Mouse (Mus musculus) embryonic facial prominence, embryonic 14.5 days (tissue): Measurements from ENCODE around the gene Car9. TPM values are rescaled to one million over a fixed set of nuclear protein-coding genes. Genes with fewer than 3 reads are reported as not detected.

Source experiments
- ATAC-seq: fragments of 200-750 bp; cut with Nextera tagmentation; 2 replicates; pipeline ENCODE4 v1.8.0; 2017; ENCODE audit warnings: low read depth, moderate number of reproducible peaks, moderate TSS enrichment
- DNase-seq: peaks from one replicate; pipeline ENCODE4 v3.0.0-alpha.2; 2015; ENCODE audit warnings: low spot score
- H3K27ac ChIP-seq: fragments of 300-500 bp; sonication (generic); replicated peaks from 2 replicates; pipeline ENCODE4 v1.5.1; 2014; ENCODE audit warnings: low read depth, mild to moderate bottlenecking, low read length, moderate library complexity
- H3K27me3 ChIP-seq: fragments of 300-500 bp; sonication (generic); replicated peaks from 2 replicates; pipeline ENCODE4 v1.6.1; 2014; ENCODE audit warnings: low read length; ENCODE audit not compliant: control insufficient read depth, insufficient read depth
- H3K36me3 ChIP-seq: fragments of 300-500 bp; sonication (generic); 2 replicates; pipeline ENCODE4 v1.6.1; 2014; ENCODE audit warnings: low read length, mixed read lengths; ENCODE audit not compliant: control insufficient read depth, insufficient read depth
- H3K4me1 ChIP-seq: fragments of 300-500 bp; sonication (generic); 2 replicates; pipeline ENCODE4 v1.6.1; 2014; ENCODE audit warnings: antibody characterized with exemption, low read length; ENCODE audit not compliant: control insufficient read depth, insufficient read depth
- H3K4me2 ChIP-seq: fragments of 300-500 bp; sonication (generic); 2 replicates; pipeline ENCODE4 v1.6.1; 2014; ENCODE audit warnings: low read depth, mild to moderate bottlenecking, low read length, moderate library complexity, mixed read lengths
- H3K4me3 ChIP-seq: fragments of 300-500 bp; sonication (generic); 2 replicates; pipeline ENCODE4 v1.5.1; 2014; ENCODE audit warnings: low read depth, mild to moderate bottlenecking, low read length
- H3K9ac ChIP-seq: fragments of 300-500 bp; sonication (generic); 2 replicates; pipeline ENCODE4 v1.6.1; 2014; ENCODE audit warnings: low read depth, mild to moderate bottlenecking, low read length, moderate library complexity, mixed read lengths
- H3K9me3 ChIP-seq: fragments of 300-500 bp; sonication (generic); 2 replicates; pipeline ENCODE4 v1.6.1; 2016; ENCODE audit warnings: low read length; ENCODE audit not compliant: control insufficient read depth
- WGBS: fragments of 180-500 bp; shearing (Covaris S2); extraction: QIAGEN DNeasy Blood & Tissue Kit; methylation state at CpG from one replicate; pipeline ENCODE4 v1.1.7; 2014; 5-methylcytosine and 5-hydroxymethylcytosine counted together
- polyA plus RNA-seq: library from polyadenylated mRNA; unstranded; fragments of >200 nt; fragmentation: Nextera tagmentation; extraction: Ambion mirVana; gene quantifications from 2 replicates; pipeline ENCODE4 v1.2.1, GENCODE M21; 2014

Car9 gene
- polyA plus RNA-seq, 1 experiment from 2014 or later = 0.43 TPM

DNA sequence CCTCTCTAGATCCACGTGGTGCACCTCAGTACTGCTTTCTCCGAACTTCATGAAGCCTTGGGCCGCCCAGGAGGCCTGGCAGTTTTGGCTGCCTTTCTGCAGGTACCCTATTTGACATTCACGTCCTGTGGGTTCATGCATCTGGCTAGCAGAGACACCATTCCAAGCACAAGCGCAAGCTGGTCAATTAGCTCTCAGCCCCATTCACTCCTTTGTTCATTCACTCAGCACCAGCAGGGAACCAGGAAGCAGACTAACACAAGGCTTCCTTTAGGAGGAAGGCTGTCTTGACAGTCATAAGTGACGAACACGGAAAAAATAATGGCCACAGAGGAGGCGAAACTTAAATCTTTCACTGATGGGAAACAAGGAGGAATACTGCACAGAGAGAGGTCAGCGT, 2.3 kb downstream of the Car9 start:
- Histone ChIP-seq H3K4me2 (peak overlapping the region; percentile 84), H3K4me3 (peak overlapping the region; percentile 47), H3K9ac (peak overlapping the region; percentile 65), H3K36me3 (no peaks in the 10 kb centered on the region), H3K27ac (no peak overlapping the region), H3K9me3 (no peaks in the 10 kb centered on the region), H3K4me1 (peaks cover 18% of the 10 kb centered on the region), H3K27me3 (no peaks in the 10 kb centered on the region)
- DNase-seq = no peak
- WGBS = 39% methylated on average over 9 of the region's 9 CpGs
- no peak for ATAC-seq

DNA sequence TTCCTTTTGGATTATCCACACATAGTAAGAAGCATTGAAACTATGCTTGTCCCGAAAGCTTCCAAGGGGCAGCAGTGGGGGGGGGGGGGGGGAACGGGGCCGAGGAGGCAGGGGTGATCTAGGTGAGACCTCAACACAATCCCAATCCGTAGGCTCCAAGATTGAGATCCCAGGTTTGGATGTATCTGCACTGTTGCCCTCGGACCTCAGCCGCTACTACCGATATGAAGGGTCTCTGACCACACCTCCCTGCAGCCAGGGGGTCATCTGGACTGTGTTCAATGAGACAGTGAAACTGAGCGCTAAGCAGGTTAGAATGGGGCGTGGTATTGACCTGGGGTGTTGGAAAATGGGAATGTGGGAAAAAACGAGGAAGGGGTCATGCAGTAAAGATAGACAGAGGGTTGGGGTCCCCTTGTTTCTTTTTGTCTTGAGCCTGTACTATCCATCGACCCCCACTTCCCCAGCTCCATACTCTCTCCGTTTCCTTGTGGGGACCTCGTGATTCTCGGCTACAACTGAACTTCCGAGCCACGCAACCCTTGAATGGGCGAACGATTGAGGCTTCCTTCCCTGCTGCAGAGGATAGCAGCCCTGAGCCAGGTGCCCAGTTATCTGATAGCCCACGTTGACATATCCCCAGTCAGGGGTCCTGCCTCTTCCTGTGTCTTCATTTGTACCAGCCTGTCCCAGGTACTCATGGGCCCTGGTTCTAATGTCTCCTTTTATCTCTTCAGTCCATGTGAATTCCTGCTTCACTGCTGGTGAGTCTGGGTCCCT, 5.1 kb downstream of the Car9 start:
- Histone ChIP-seq H3K27me3 (no peaks in the 10 kb centered on the region), H3K27ac (no peak overlapping the region), H3K9ac (no peak overlapping the region), H3K36me3 (peaks cover 22% of the 10 kb centered on the region; the same call in 1 of the 2 replicates), H3K9me3 (no peaks in the 10 kb centered on the region), H3K4me1 (peaks cover 18% of the 10 kb centered on the region), H3K4me2 (no peak overlapping the region), H3K4me3 (no peak overlapping the region)
- no peak for DNase-seq
- WGBS = 77% methylated on average over 18 of the region's 19 CpGs
- no peak for ATAC-seq

DNA sequence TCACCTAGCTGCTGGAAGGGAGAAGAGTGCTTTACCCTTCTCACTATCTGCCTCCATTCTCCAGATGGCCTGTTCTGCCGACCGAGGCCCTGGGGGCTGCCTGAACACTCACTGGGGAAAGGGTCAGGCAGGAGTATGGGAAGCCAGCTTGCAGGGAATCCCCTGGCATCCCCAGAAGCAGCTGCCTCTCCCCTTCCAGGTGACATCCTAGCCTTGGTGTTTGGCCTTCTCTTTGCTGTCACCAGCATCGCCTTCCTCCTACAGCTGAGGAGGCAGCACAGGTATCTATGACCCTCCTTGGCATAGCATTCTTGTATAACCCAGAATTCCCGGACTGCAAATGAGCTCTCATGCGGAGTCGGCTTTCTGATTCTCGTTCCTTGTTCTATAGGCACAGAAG, 5.9 kb downstream of the Car9 start:
- no peak overlapping the region for H3K4me2 ChIP-seq
- H3K9me3 ChIP-seq = no peaks in the 10 kb centered on the region
- no peak for ATAC-seq
- H3K27me3 ChIP-seq = no peaks in the 10 kb centered on the region
- H3K4me1 ChIP-seq = peaks cover 16% of the 10 kb centered on the region
- H3K9ac ChIP-seq = no peak overlapping the region
- H3K36me3 ChIP-seq = peaks cover 28% of the 10 kb centered on the region; the same call in 1 of the 2 replicates
- no peak overlapping the region for H3K27ac ChIP-seq
- no peak for DNase-seq
- no peak overlapping the region for H3K4me3 ChIP-seq
- WGBS = 53% methylated on average over 7 of the region's 7 CpGs

DNA sequence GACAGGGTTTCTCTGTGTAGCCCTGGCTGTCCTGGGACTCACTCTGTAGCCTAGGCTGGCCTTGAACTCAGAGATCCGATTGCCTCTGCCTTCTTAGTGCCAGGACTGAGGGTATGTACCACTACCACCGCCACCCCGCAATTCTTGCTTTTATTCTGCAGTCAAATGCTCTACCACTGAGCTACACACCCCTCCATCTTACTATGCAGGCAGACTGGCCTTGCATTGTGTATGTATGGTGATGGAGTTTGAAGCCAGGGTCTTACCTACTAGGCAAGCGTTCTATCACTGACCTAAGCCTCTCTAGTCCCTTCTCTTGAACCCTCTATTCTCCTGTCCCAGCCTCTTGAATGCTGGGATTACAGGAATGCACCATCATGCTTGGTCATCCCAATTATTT, 6.5 kb downstream of the Car9 start:
- H3K27me3 ChIP-seq = no peaks in the 10 kb centered on the region
- H3K9ac ChIP-seq = no peak overlapping the region
- no peak overlapping the region for H3K4me2 ChIP-seq
- no peak overlapping the region for H3K27ac ChIP-seq
- H3K4me3 ChIP-seq = no peak overlapping the region
- no peak for DNase-seq
- ATAC-seq = no peak
- no peaks in the 10 kb centered on the region for H3K9me3 ChIP-seq
- peaks cover 28% of the 10 kb centered on the region; the same call in 1 of the 2 replicates for H3K36me3 ChIP-seq
- peaks cover 10% of the 10 kb centered on the region for H3K4me1 ChIP-seq
- 81% methylated on average over 4 of the region's 4 CpGs for WGBS

DNA sequence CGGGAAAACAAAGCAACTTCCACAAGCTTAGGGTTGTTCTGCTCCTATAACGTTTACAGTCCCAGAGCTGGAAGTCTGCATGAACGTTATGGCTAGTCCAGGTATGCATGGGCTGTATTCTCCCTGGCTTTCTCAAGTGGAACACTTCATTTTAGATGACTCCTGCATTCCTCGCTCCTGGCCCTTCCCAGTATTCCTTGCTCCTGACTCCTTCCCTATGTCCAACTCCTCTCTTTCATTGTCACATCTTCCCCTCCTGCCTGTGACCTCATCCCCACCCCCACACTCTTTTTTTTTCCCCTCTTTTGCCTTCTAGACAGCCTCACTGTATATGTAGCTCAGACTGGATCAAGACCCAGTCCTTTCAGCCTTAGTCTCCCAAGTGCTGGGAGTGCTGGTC, 7.0 kb downstream of the Car9 start:
- Histone ChIP-seq H3K4me1 (peaks cover 5% of the 10 kb centered on the region), H3K27me3 (no peaks in the 10 kb centered on the region), H3K27ac (no peak overlapping the region), H3K4me3 (no peak overlapping the region), H3K9ac (no peak overlapping the region), H3K4me2 (no peak overlapping the region), H3K9me3 (no peaks in the 10 kb centered on the region), H3K36me3 (peaks cover 31% of the 10 kb centered on the region; the same call in 1 of the 2 replicates)
- ATAC-seq = no peak
- 77% methylated on average over 4 of the region's 4 CpGs for WGBS
- no peak for DNase-seq

DNA sequence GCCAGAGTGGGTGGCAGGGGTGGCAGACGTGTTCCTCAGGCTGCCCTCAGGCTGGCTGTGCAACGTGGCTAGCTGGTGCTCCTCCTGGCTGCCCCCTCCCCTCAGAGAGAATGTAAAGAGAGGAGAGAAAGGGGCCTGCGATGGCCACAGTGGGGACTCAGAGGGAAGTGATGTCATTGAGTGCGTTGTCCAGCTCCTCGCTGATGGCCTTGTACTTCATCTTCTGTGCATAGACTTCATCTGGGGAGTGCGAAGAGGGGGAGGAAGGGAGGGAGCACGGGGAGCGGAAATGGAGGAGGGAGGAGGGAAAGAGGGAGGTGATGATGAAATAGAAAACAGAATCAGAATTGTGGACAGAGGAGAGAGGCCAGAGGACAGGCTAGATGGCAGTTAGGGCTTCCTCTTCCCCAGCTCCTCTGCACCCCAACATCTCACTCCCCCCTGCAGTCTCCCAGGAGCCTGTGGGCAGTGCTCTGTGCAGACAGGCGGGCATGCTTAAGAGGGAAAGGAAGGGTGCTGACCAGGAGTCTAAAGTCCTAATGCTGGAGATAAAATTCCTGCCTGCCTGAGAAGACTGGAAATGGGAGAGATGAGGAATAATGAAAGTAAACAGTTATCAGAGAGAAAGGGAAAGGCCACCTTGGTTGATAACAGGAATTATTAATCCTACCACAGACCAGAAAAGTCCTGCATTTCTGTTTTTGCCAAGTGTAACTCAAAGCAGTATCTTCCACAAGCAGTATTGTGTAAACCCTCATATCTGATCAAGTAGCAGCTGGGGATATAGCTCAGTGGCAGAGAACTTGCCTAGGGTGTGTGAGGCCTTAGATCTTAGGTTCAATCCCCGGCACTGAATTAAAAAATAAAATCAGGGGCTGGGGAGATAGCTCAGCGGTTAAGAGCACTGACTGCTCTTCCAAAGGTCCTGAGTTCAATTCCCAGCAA, 9.3 kb downstream of the Car9 start:
- H3K27ac ChIP-seq = no peak overlapping the region
- WGBS = 71% methylated on average over 11 of the region's 11 CpGs
- H3K9ac ChIP-seq = no peak overlapping the region
- H3K4me2 ChIP-seq = no peak overlapping the region
- no peak overlapping the region for H3K4me3 ChIP-seq
- ATAC-seq (no peak), DNase-seq (no peak)
- no peaks in the 10 kb centered on the region for H3K9me3 ChIP-seq
- H3K27me3 ChIP-seq = no peaks in the 10 kb centered on the region; the same call in 1 of the 2 replicates
- peaks cover 31% of the 10 kb centered on the region; the same call in 1 of the 2 replicates for H3K36me3 ChIP-seq
- peaks cover 5% of the 10 kb centered on the region; the same call in 1 of the 2 replicates for H3K4me1 ChIP-seq

DNA sequence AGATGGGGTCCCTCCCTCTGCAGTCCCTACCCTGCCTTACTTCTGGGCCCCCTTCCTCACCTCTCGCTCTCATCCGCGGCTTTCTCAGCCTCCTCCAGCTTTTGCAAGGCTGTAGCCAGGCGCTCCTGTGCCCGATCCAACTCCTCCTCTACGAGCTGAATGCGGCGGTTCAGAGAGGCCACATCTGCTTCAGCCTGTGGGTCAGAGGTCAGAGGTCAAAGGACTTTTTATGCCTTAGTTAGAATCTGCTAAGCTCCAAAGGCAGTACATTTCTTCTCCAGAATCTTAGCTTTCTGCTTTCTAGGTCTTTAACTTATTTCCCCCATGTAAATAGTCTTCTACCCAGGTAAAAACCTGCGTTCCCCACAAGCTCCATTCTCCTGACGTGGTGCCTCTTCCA, 12.8 kb downstream of the Car9 start:
- Histone ChIP-seq H3K9me3 (no peaks in the 10 kb centered on the region), H3K36me3 (peaks cover 30% of the 10 kb centered on the region; the same call in 1 of the 2 replicates), H3K4me1 (peaks cover 23% of the 10 kb centered on the region), H3K4me3 (peak overlapping the region; percentile 22), H3K9ac (no peak overlapping the region; the same call in 1 of the 2 replicates), H3K27me3 (peaks cover 9% of the 10 kb centered on the region), H3K27ac (no peak overlapping the region), H3K4me2 (peak overlapping the region; percentile 85)
- DNase-seq (no peak), ATAC-seq (no peak)
- 25% methylated on average over 10 of the region's 10 CpGs for WGBS

DNA sequence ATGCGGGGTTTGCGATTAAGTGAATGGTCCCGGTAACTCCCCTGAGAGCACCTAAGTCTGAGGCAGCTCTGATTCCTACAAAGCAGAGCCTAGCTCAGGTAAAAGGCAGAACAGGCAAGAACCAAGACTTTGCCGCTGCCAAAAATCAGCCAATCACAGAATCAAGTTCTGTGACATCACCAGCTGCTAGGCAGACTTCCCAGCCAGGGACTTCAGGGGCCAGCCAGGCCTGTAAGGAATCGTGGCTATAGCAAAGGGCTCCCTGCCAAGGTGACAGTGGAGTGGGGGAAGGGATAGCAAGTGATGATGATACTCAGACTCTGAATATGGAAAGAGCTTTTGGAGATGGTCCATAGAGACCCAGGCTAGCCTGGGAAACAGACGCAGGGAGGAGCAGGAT, 13.2 kb downstream of the Car9 start:
- peaks cover 27% of the 10 kb centered on the region; the same call in 1 of the 2 replicates for H3K36me3 ChIP-seq
- no peaks in the 10 kb centered on the region for H3K9me3 ChIP-seq
- H3K4me1 ChIP-seq = peaks cover 23% of the 10 kb centered on the region
- peak overlapping the region; percentile 22 for H3K4me3 ChIP-seq
- WGBS = 13% methylated on average over 6 of the region's 6 CpGs
- H3K4me2 ChIP-seq = peak overlapping the region; percentile 85
- peaks cover 9% of the 10 kb centered on the region for H3K27me3 ChIP-seq
- DNase-seq (peak; percentile 87), ATAC-seq (peak; percentile 24; the same call in 1 of the 2 replicates)
- 0 out of 2 replicates have a peak overlapping the region, but pooled peaks have one; percentile 10 for H3K27ac ChIP-seq
- H3K9ac ChIP-seq = no peak overlapping the region; the same call in 1 of the 2 replicates
